Mouse (Mus musculus): ENCODE measurements around the gene Nfic. TPM values are rescaled to one million over a fixed set of nuclear protein-coding genes. Genes with fewer than 3 reads are reported as not detected.

The Nfic gene
- polyA plus RNA-seq, 1 experiment from 2014 or later, result 31.5 TPM

DNA sequence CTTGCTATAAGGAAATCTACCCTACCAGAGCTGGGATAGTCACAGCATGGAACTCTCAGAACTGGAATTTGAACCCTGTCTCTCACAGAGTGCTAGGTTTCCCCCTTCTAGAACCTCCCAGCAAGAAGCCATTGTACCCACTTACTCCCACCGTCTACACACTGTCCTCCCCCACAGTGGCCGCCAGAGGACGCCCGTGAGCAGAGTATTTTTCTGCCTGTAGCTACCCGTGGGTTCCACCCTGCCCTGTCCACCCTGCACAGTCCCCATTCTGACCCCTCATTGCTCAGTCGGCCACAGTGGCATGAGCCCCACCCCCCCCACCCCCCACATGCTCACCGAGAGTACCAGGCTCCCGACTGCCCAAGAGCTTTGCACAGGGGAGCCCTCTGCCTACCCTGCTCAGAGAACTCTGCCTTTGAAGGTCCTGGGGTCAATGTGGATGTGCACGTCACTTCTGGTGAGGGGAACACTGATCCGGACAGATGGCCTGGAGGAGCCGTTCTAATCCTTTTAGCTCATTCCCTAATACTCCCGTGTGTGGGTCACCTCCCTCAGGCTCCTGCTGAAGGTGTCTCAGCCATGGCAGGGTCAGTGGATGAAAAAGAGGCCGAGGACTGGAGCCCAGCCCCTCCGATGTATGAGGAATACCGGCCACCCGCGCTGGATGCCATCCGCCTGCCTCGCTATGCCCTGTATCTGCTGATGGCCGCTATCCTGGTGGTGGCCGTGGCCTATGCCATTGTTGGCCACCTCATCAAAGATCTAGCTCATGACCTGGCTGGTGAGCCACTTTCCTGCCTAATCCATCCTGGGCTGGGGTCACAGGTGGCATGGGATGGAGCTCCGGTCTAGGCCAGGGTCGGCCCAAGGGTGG lies 65.4 kb downstream of the Nfic start:
- Histone ChIP-seq H3K4me1 (peaks cover 24% of the 10 kb centered on the region), H3K27me3 (no peaks in the 10 kb centered on the region), H3K36me3 (peaks cover 36% of the 10 kb centered on the region), H3K27ac (no peak overlapping the region), H3K4me3 (no peak overlapping the region), H3K9me3 (replicated peaks) (no peaks in the 10 kb centered on the region), H3K4me2 (replicated peaks) (no peak overlapping the region), H3K9ac (no peak overlapping the region)
- ATAC-seq (ENCODE audit: low FRiP score), result peak; percentile 48
- 61% methylated on average over 23 of the region's 23 CpGs for WGBS

DNA sequence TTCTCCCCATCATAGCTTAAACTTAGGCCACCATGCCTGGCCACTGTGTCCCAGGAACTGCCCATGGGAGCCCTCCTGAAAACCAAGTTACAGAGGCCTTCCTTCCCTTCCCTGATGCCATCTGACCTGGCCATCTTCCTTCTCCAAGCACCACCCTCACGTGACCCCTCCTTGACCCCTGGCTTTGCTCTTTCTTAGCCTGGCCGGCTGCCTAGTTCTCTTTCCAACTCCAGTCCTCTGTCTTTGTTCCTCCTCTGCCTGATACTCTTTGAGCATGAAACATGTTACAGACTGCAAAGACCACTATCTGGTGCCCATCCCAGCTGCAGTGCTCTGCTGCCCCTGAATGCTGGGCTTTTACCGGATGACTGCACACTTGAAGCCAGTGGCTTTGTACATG lies 66.1 kb downstream of the Nfic start:
- no peaks in the 10 kb centered on the region for H3K27me3 ChIP-seq
- 56% methylated on average over 3 of the region's 3 CpGs for WGBS
- H3K9me3 ChIP-seq (replicated peaks), result no peaks in the 10 kb centered on the region
- H3K36me3 ChIP-seq, result peaks cover 36% of the 10 kb centered on the region
- ATAC-seq (ENCODE audit: low FRiP score), result no peak
- no peak overlapping the region for H3K9ac ChIP-seq
- H3K4me3 ChIP-seq, result no peak overlapping the region
- peaks cover 28% of the 10 kb centered on the region for H3K4me1 ChIP-seq
- no peak overlapping the region for H3K4me2 ChIP-seq (replicated peaks)
- H3K27ac ChIP-seq, result no peak overlapping the region

DNA sequence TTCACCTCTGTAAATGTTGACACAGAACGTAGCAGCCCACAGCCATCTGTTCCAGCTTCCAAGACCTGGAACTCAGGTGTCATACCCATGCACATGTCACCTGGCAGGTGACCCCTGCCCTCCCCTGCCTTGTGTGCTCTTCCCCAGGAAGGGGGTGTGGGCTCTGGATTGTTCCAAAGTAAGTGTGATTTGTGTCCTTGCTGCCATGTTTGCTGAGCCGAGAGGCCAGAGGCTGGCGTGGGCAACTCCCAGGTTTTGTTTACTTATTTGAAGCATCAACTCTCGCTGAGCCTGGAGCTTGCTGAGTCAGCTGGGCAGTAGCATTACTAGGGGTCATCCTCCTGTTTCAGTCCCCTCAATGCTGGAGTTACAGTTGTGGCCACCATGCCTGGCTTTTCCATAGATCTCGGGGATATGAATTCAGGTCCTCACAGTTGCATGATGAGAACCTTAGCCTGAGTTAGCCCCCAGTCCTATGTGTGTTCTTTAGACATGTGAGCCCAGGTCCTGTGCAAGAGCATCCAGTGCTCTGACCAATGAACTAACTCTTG lies 66.9 kb downstream of the Nfic start, which contains the start of gene Gm48552:
Gm48552 (plus strand) TSS at position 501 of the 551 bp plus-strand sequence.
- H3K27me3 ChIP-seq, result no peaks in the 10 kb centered on the region
- H3K27ac ChIP-seq, result no peak within 1 kb of the TSS
- no peaks in the 10 kb centered on the region for H3K9me3 ChIP-seq (replicated peaks)
- H3K4me2 ChIP-seq (replicated peaks), result no peak within 1 kb of the TSS
- no peak for ATAC-seq (ENCODE audit: low FRiP score)
- H3K4me1 ChIP-seq, result peaks cover 23% of the 10 kb centered on the region
- no peak within 1 kb of the TSS for H3K9ac ChIP-seq
- no peak within 1 kb of the TSS for H3K4me3 ChIP-seq
- whole genome bisulfite sequencing, result 90% methylated on average over 5 of the region's 5 CpGs
- peaks cover 36% of the 10 kb centered on the region for H3K36me3 ChIP-seq

DNA sequence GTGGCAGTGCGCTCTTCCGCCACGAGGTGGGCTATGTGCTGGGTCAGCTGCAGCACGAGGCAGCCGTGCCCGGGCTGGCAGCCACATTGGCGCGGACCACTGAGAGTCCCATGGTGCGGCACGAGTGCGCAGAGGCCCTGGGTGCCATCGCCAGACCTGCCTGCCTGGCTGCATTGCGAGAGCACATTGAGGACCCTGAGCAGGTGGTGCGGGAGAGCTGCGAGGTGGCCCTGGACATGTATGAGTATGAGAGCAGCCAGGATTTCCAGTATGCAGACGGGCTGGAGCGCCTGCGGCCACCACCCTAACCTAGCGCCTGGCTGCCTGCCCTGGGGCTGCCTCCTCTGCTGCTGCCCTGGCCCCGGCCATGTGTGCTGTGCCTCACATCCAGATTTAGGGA lies 67.7 kb downstream of the Nfic start:
- Histone ChIP-seq H3K4me2 (replicated peaks) (no peak overlapping the region), H3K27ac (no peak overlapping the region)

DNA sequence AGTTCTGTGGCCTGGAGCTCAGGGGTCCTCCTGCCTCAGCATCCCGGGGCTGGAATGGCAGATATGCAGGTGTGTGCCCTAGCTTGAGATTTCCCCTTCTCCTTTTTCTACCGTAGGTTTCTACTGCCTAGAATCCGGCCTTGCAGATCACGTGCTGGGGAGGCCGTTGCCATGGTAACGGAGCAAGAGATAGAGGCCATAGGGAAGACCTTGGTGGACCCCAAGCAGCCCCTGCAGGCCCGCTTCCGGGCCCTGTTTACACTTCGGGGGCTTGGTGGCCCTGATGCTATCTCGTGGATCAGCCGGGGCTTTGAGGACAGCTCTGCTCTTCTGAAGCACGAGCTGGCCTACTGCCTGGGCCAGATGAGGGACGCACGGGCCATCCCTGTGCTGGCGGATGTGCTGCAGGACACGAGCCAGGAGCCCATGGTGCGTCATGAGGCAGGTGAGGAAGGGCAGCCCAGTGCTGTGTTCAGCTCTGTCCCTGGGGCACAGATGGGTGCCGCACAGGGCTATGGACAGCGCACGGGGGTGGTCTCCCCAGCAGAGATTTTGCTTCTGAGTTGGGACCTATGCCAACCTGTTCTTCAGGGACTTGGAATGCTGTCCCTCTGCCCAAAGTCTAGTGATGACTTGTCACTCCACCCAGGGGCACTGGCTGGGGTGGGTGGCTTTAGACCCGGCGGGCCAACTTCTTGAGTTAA lies 69.7 kb downstream of the Nfic start:
- Histone ChIP-seq H3K4me2 (replicated peaks) (peak overlapping the region; percentile 87), H3K9me3 (replicated peaks) (no peaks in the 10 kb centered on the region), H3K27me3 (no peaks in the 10 kb centered on the region), H3K36me3 (peaks cover 32% of the 10 kb centered on the region), H3K9ac (peak overlapping the region; percentile 79; the same call in 1 of the 2 replicates), H3K27ac (no peak overlapping the region), H3K4me3 (peak overlapping the region; percentile 91; the same call in 1 of the 2 replicates), H3K4me1 (peaks cover 15% of the 10 kb centered on the region)
- no peak for ATAC-seq (ENCODE audit: low FRiP score)
- WGBS, result 81% methylated on average over 22 of the region's 22 CpGs

More for the DNA sequence above, 67.7 kb downstream of the Nfic start:
- Histone ChIP-seq H3K9ac (no peak overlapping the region), H3K4me3 (no peak overlapping the region), H3K4me1 (peaks cover 14% of the 10 kb centered on the region), H3K27me3 (no peaks in the 10 kb centered on the region), H3K9me3 (replicated peaks) (no peaks in the 10 kb centered on the region), H3K36me3 (peaks cover 36% of the 10 kb centered on the region)
- ATAC-seq (ENCODE audit: low FRiP score), result no peak
- 95% methylated on average over 20 of the region's 20 CpGs for WGBS

DNA sequence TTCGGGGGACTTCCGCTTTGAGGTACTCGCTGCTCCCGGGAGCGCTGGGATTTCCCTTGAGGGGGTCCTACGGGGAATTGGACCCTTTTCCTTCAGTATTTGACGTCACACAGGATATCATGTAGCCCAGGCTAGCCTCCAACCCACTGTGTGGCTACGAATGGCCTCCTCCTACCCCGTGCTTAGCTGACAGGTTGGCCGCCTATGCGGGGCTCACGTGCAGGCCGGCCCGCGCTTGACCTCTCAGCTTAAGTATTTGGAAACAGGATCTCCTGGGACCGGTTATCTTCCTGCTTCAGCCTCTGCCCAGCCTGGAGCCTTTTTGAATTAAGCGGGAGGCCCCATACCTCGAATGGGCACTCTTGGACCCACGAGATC lies 70.8 kb downstream of the Nfic start:
- peak overlapping the region; percentile 87 for H3K4me2 ChIP-seq (replicated peaks)
- no peaks in the 10 kb centered on the region for H3K27me3 ChIP-seq
- H3K27ac ChIP-seq, result peak overlapping the region; percentile 77
- H3K9me3 ChIP-seq (replicated peaks), result no peaks in the 10 kb centered on the region
- peaks cover 15% of the 10 kb centered on the region for H3K4me1 ChIP-seq
- peak overlapping the region; percentile 91 for H3K4me3 ChIP-seq
- peaks cover 32% of the 10 kb centered on the region for H3K36me3 ChIP-seq
- WGBS, result under 1% methylated on average over 19 of the region's 19 CpGs
- H3K9ac ChIP-seq, result peak overlapping the region; percentile 79
- peak; percentile 30 for ATAC-seq (ENCODE audit: low FRiP score)

DNA sequence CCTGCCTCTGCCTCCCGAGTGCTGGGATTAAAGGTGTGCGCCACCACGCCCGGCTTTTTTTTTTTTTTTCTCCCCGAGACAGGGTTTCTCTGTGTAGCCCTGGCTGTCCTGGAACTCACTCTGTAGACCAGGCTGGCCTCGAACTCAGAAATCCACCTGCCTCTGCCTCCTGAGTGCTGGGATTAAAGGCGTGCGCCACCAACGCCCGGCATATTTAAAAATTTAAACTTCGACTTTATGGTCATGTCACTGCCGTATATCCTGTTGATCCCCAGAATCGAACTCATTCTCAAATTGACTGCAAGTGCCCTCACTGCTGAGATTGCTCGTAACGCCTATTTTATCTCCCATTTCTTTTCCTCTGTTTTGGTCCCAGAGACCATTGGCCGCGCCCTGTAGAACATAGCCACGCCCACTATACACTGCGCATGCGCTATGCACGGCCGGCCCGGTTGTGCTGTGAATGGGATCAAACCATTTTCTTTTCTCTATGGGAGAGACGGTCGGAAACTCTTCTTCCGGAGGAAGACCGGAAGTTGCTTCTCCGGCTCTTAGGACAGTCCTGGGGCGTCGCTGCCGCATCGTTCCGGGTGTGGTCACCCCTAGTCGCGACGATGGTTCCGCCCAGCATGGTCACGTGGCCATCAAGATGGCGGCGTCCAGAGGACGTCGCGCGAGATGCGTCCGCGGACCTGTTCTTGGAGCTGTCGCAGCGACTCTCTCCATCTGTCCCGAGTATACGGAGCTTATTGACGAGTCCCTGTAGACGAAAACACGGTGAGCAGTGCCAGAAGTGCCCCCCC lies 71.4 kb downstream of the Nfic start, which contains the start of the genes Dohh and Gm48551:
Dohh (plus strand) TSS at position 627 of the 803 bp plus-strand sequence.
Gm48551 (plus strand) TSS at position 665 of the 803 bp plus-strand sequence.
- peaks cover 18% of the 10 kb centered on the region for H3K4me1 ChIP-seq
- H3K9ac ChIP-seq, result peak within 1 kb of the TSS; percentile 79
- peaks cover 32% of the 10 kb centered on the region for H3K36me3 ChIP-seq
- no peaks in the 10 kb centered on the region for H3K27me3 ChIP-seq
- H3K4me2 ChIP-seq (replicated peaks), result peak within 1 kb of the TSS; percentile 87
- peak within 1 kb of the TSS; percentile 77 for H3K27ac ChIP-seq
- H3K4me3 ChIP-seq, result peak within 1 kb of the TSS; percentile 91
- no peaks in the 10 kb centered on the region for H3K9me3 ChIP-seq (replicated peaks)
- WGBS, result 9% methylated on average over 54 of the region's 54 CpGs
- ATAC-seq (ENCODE audit: low FRiP score), result peak; percentile 94

DNA sequence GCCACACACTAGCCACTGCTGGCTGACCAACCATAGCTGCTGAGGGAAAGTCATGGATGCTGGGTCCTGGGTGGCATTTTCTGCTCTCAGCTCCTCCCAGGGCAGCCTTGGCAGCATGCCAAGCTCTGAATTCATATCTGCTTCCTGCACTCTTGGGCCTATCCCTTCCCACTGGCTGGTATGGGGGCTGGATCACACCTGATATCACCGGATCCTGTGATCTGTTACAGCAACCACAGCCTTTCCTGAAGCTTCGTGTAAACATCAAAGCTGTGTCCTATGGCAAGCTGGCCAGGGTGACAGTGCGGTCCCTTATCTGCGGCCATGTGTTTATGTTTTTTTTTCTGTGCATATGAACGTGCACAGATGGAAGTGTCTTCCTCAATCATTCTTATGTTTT lies 73.4 kb downstream of the Nfic start:
- Histone ChIP-seq H3K9me3 (replicated peaks) (no peaks in the 10 kb centered on the region), H3K9ac (0 out of 2 replicates have a peak overlapping the region, but pooled peaks have one; percentile 38), H3K4me3 (no peak overlapping the region), H3K4me2 (replicated peaks) (no peak overlapping the region), H3K27ac (no peak overlapping the region), H3K27me3 (no peaks in the 10 kb centered on the region), H3K4me1 (peaks cover 25% of the 10 kb centered on the region), H3K36me3 (peaks cover 13% of the 10 kb centered on the region)
- no peak for ATAC-seq (ENCODE audit: low FRiP score)
- 77% methylated on average over 5 of the region's 5 CpGs for WGBS

DNA sequence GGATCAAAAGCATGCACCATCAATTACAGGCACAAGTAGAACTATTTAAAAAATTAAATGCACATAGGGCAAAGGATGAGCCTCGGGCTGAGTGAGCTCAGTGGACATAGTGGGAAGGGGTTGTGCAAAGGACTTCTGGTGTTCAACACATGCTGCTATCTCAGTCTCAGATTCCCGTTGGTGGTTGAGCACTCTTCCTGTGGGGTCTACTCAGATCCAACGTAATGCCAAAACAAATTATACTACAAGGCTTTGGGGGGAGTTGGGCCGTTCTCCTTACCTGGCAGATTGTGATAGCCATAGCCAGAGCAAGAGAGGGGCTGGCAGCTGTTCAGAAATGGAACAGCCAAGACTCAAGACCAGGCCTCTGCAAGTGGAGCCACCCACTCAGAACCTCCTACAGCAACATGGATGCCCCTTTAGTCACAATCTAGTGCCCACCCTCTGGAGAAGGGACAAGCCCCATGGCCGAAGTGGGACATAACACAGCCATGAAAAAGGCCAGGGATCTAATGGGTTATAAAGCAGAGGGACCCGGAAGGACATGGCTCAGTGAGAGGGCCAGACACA lies 75.5 kb downstream of the Nfic start:
- no peaks in the 10 kb centered on the region for H3K9me3 ChIP-seq (replicated peaks)
- no peak overlapping the region for H3K4me3 ChIP-seq
- H3K4me1 ChIP-seq, result peaks cover 30% of the 10 kb centered on the region
- WGBS, result 93% methylated on average over 6 of the region's 6 CpGs
- H3K27me3 ChIP-seq, result no peaks in the 10 kb centered on the region
- H3K27ac ChIP-seq, result no peak overlapping the region
- H3K9ac ChIP-seq, result no peak overlapping the region
- H3K36me3 ChIP-seq, result peaks cover 6% of the 10 kb centered on the region; the same call in 1 of the 2 replicates
- no peak overlapping the region for H3K4me2 ChIP-seq (replicated peaks)
- no peak for ATAC-seq (ENCODE audit: low FRiP score)

DNA sequence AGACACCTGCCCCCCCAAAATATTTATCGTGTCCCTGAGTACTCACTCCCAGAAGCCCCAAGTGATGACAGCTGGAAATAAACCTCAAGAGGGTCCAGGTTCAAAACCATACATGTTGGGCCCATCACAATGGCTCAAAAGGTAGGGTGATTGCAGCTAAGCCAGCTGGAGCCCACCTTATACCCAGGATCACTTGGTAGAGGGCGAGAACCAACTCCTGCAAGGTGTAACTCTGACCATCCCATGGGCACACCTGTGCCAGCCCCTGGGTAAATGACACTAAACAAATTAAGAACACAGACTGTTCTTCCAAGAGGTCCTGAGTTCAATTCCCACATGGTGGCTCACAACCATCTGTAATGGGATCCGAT lies 76.3 kb downstream of the Nfic start:
- no peaks in the 10 kb centered on the region for H3K27me3 ChIP-seq
- H3K36me3 ChIP-seq, result peaks cover 11% of the 10 kb centered on the region
- H3K9ac ChIP-seq, result peak overlapping the region; percentile 43
- ATAC-seq (ENCODE audit: low FRiP score), result no peak
- H3K4me1 ChIP-seq, result peaks cover 27% of the 10 kb centered on the region
- no peaks in the 10 kb centered on the region for H3K9me3 ChIP-seq (replicated peaks)
- peak overlapping the region; percentile 77 for H3K27ac ChIP-seq
- 54% methylated on average over 3 of the region's 3 CpGs for WGBS
- H3K4me2 ChIP-seq (replicated peaks), result peak overlapping the region; percentile 82
- peak overlapping the region; percentile 88 for H3K4me3 ChIP-seq

DNA sequence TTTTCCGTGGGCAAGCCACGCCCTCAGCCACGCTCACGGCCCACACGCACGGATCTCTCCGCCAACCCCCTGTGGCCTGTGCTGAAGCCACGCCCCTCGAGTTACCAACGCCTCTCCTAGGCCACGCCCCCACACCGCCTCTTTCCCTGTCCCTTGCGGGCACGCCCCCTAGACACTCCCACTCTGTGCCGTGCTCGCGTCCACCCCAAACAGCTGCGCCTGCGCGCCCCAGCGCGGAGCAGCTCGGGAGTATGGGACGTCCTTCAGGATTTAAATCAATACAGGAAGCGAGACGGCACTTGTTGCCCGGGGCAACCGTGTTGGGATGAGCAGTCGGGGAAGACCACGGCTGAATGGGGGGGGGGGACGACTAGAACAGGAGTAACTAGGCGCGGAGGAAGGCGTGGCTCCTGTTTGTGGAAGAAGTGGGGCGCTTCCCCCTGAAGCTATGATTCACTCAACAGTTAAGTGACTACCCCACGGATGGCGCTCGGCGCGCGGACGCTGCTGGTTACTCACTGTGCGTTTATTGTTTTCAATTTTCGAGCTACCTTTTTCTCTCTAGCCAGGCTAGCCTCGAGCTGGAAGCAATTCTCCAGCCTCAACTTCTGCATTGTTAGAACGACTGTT lies 76.8 kb downstream of the Nfic start:
- Histone ChIP-seq H3K9ac (peak overlapping the region; percentile 96), H3K4me2 (replicated peaks) (peak overlapping the region; percentile 82), H3K27me3 (no peaks in the 10 kb centered on the region), H3K9me3 (replicated peaks) (no peaks in the 10 kb centered on the region), H3K4me3 (peak overlapping the region; percentile 88), H3K27ac (peak overlapping the region; percentile 77), H3K4me1 (peaks cover 27% of the 10 kb centered on the region), H3K36me3 (peaks cover 16% of the 10 kb centered on the region)
- WGBS, result under 1% methylated on average over 44 of the region's 46 CpGs
- ATAC-seq (ENCODE audit: low FRiP score), result peak; percentile 97
